Mouse (Mus musculus) limb, embryonic 13.5 days (tissue): ENCODE results near the gene Gm20388. TPM values are rescaled to one million over a fixed set of nuclear protein-coding genes. Genes with fewer than 3 reads are reported as not detected.
A peak's percentile ranks its signal among the peaks of the same experiment; 100 is the strongest.

Experiments used
- ATAC-seq: fragments of 200-750 bp; cut with Nextera tagmentation; 2 replicates; pipeline ENCODE4 v1.8.0; 2017; ENCODE audit warnings: low read depth, moderate number of reproducible peaks, moderate TSS enrichment; ENCODE audit not compliant: low FRiP score
- H3K27ac ChIP-seq: fragments of 300-500 bp; sonication (generic); 2 replicates; pipeline ENCODE4 v1.5.1; 2015; ENCODE audit warnings: inconsistent platforms, mild to moderate bottlenecking, moderate library complexity
- H3K27me3 ChIP-seq: fragments of 300-500 bp; sonication (generic); 2 replicates; pipeline ENCODE4 v1.6.1; 2015; ENCODE audit warnings: mild to moderate bottlenecking, inconsistent platforms
- H3K36me3 ChIP-seq: fragments of 300-500 bp; sonication (generic); 2 replicates; pipeline ENCODE4 v1.6.1; 2015; ENCODE audit warnings: inconsistent platforms, mild to moderate bottlenecking, moderate library complexity
- H3K4me1 ChIP-seq: fragments of 300-500 bp; sonication (generic); 2 replicates; pipeline ENCODE4 v1.6.1; 2015; ENCODE audit warnings: inconsistent platforms
- H3K4me2 ChIP-seq: fragments of 300-500 bp; sonication (generic); replicated peaks from 2 replicates; pipeline ENCODE4 v1.6.1; 2015; ENCODE audit warnings: inconsistent platforms, mild to moderate bottlenecking, moderate library complexity
- H3K4me3 ChIP-seq: fragments of 300-500 bp; sonication (generic); 2 replicates; pipeline ENCODE4 v1.5.1; 2015; ENCODE audit warnings: moderate library complexity, mild to moderate bottlenecking, inconsistent platforms
- H3K9ac ChIP-seq: fragments of 300-500 bp; sonication (generic); 2 replicates; pipeline ENCODE4 v1.6.1; 2015; ENCODE audit warnings: mild to moderate bottlenecking, inconsistent platforms
- H3K9me3 ChIP-seq: fragments of 300-500 bp; sonication (generic); 2 replicates; pipeline ENCODE4 v1.6.1; 2016; ENCODE audit warnings: inconsistent platforms
- WGBS: fragments of 180-500 bp; shearing (Covaris S2); methylation state at CpG from one replicate; pipeline ENCODE4 v1.1.7; 2015; 5-methylcytosine and 5-hydroxymethylcytosine counted together
- polyA plus RNA-seq: library from polyadenylated mRNA; unstranded; fragments of >200 nt; fragmentation: Nextera tagmentation; extraction: Ambion mirVana; gene quantifications from 2 replicates; pipeline ENCODE4 v1.2.1, GENCODE M21; 2015

Gm20388 gene
- polyA plus RNA-seq, 1 experiment from 2014 or later: 7.1 TPM

GRCm38 (mm10) chr8:121736236-121736635 lies 1825.6 kb downstream of the Gm20388 start:
- Histone ChIP-seq H3K27ac (no peak overlapping the region), H3K9me3 (no peaks in the 10 kb centered on the region), H3K4me1 (peaks cover 5% of the 10 kb centered on the region), H3K27me3 (peaks cover 38% of the 10 kb centered on the region), H3K9ac (no peak overlapping the region), H3K4me3 (no peak overlapping the region), H3K4me2 (no peak overlapping the region), H3K36me3 (no peaks in the 10 kb centered on the region)
- 13% methylated on average over 7 of the region's 7 CpGs for WGBS
- ATAC-seq: no peak; the same call in 1 of the 2 replicates

GRCm38 (mm10) chr8:121740721-121741120 lies 1830.1 kb downstream of the Gm20388 start:
- Histone ChIP-seq H3K9ac (no peak overlapping the region), H3K27me3 (peaks cover 2% of the 10 kb centered on the region; the same call in 1 of the 2 replicates), H3K4me1 (no peaks in the 10 kb centered on the region), H3K36me3 (no peaks in the 10 kb centered on the region), H3K4me3 (no peak overlapping the region), H3K27ac (no peak overlapping the region), H3K4me2 (no peak overlapping the region), H3K9me3 (no peaks in the 10 kb centered on the region)
- ATAC-seq: no peak
- 83% methylated on average over 10 of the region's 10 CpGs for WGBS

- no peak overlapping the region for H3K9ac ChIP-seq
- 79% methylated on average over 9 of the region's 9 CpGs for WGBS
- ATAC-seq: no peak
- H3K9me3 ChIP-seq: peaks cover 9% of the 10 kb centered on the region
- no peak overlapping the region for H3K4me3 ChIP-seq
- peaks cover 42% of the 10 kb centered on the region for H3K27me3 ChIP-seq
- no peaks in the 10 kb centered on the region for H3K4me1 ChIP-seq
- H3K36me3 ChIP-seq: no peaks in the 10 kb centered on the region
- H3K27ac ChIP-seq: no peak overlapping the region
- no peak overlapping the region for H3K4me2 ChIP-seq
Observed at GRCm38 (mm10) chr8:121749501-121749900, 1838.9 kb downstream of the Gm20388 start.

- ATAC-seq: no peak
- WGBS: 35% methylated on average over 3 of the region's 3 CpGs
- Histone ChIP-seq H3K9ac (no peak overlapping the region), H3K4me2 (no peak overlapping the region), H3K4me3 (no peak overlapping the region), H3K36me3 (no peaks in the 10 kb centered on the region), H3K27ac (no peak overlapping the region), H3K4me1 (no peaks in the 10 kb centered on the region), H3K27me3 (peaks cover 50% of the 10 kb centered on the region), H3K9me3 (peaks cover 9% of the 10 kb centered on the region)
Observed at GRCm38 (mm10) chr8:121750512-121750911, 1839.9 kb downstream of the Gm20388 start.

GRCm38 (mm10) chr8:121751407-121751806 lies 1840.8 kb downstream of the Gm20388 start:
- H3K9ac ChIP-seq: no peak overlapping the region
- no peaks in the 10 kb centered on the region for H3K36me3 ChIP-seq
- H3K4me1 ChIP-seq: no peaks in the 10 kb centered on the region
- WGBS: 20% methylated on average over 3 of the region's 3 CpGs
- H3K27ac ChIP-seq: no peak overlapping the region
- peaks cover 50% of the 10 kb centered on the region for H3K27me3 ChIP-seq
- H3K9me3 ChIP-seq: peaks cover 9% of the 10 kb centered on the region
- H3K4me2 ChIP-seq: no peak overlapping the region
- H3K4me3 ChIP-seq: no peak overlapping the region
- ATAC-seq: no peak

GRCm38 (mm10) chr8:121758470-121758869 lies 1847.8 kb downstream of the Gm20388 start:
- no peak overlapping the region for H3K4me2 ChIP-seq
- H3K4me3 ChIP-seq: no peak overlapping the region
- H3K9me3 ChIP-seq: no peaks in the 10 kb centered on the region
- H3K27me3 ChIP-seq: peaks cover 18% of the 10 kb centered on the region
- 77% methylated on average over 12 of the region's 12 CpGs for WGBS
- no peak overlapping the region for H3K9ac ChIP-seq
- no peak for ATAC-seq
- H3K36me3 ChIP-seq: no peaks in the 10 kb centered on the region
- H3K27ac ChIP-seq: no peak overlapping the region
- H3K4me1 ChIP-seq: peaks cover 5% of the 10 kb centered on the region; the same call in 1 of the 2 replicates

- Histone ChIP-seq H3K4me3 (no peak overlapping the region), H3K9ac (no peak overlapping the region), H3K9me3 (no peaks in the 10 kb centered on the region), H3K27ac (no peak overlapping the region), H3K36me3 (no peaks in the 10 kb centered on the region), H3K4me1 (peaks cover 8% of the 10 kb centered on the region; the same call in 1 of the 2 replicates), H3K4me2 (no peak overlapping the region), H3K27me3 (no peaks in the 10 kb centered on the region)
- WGBS: 72% methylated on average over 7 of the region's 7 CpGs
- ATAC-seq: no peak
Observed at GRCm38 (mm10) chr8:121760484-121760883, 1849.8 kb downstream of the Gm20388 start.

GRCm38 (mm10) chr8:121761480-121761879 lies 1850.8 kb downstream of the Gm20388 start:
- no peak overlapping the region for H3K9ac ChIP-seq
- H3K27ac ChIP-seq: no peak overlapping the region
- peak; percentile 34; the same call in 1 of the 2 replicates for ATAC-seq
- WGBS: 28% methylated on average over 10 of the region's 10 CpGs
- H3K27me3 ChIP-seq: no peaks in the 10 kb centered on the region
- no peak overlapping the region for H3K4me3 ChIP-seq
- no peaks in the 10 kb centered on the region for H3K36me3 ChIP-seq
- peaks cover 8% of the 10 kb centered on the region; the same call in 1 of the 2 replicates for H3K4me1 ChIP-seq
- no peaks in the 10 kb centered on the region for H3K9me3 ChIP-seq
- no peak overlapping the region for H3K4me2 ChIP-seq

- H3K4me3 ChIP-seq: no peak overlapping the region
- no peaks in the 10 kb centered on the region for H3K36me3 ChIP-seq
- H3K27me3 ChIP-seq: no peaks in the 10 kb centered on the region
- WGBS: 37% methylated on average over 7 of the region's 7 CpGs
- H3K4me2 ChIP-seq: no peak overlapping the region
- ATAC-seq: 0 out of 2 replicates have a peak, but pooled peaks have one; percentile 38
- no peak overlapping the region for H3K27ac ChIP-seq
- H3K4me1 ChIP-seq: peaks cover 8% of the 10 kb centered on the region; the same call in 1 of the 2 replicates
- no peak overlapping the region for H3K9ac ChIP-seq
- no peaks in the 10 kb centered on the region for H3K9me3 ChIP-seq
Observed at GRCm38 (mm10) chr8:121762999-121763699, 1852.5 kb downstream of the Gm20388 start.

GRCm38 (mm10) chr8:121763700-121764013 lies 1853.0 kb downstream of the Gm20388 start:
- WGBS: 55% methylated on average over 9 of the region's 9 CpGs

GRCm38 (mm10) chr8:121765594-121766138 lies 1855.0 kb downstream of the Gm20388 start:
- Histone ChIP-seq H3K36me3 (no peaks in the 10 kb centered on the region), H3K4me2 (no peak overlapping the region), H3K27me3 (no peaks in the 10 kb centered on the region), H3K27ac (no peak overlapping the region), H3K9me3 (no peaks in the 10 kb centered on the region), H3K9ac (no peak overlapping the region), H3K4me3 (no peak overlapping the region), H3K4me1 (peaks cover 8% of the 10 kb centered on the region; the same call in 1 of the 2 replicates)
- 76% methylated on average over 7 of the region's 7 CpGs for WGBS
- ATAC-seq: no peak

More at GRCm38 (mm10) chr8:121763700-121764013, 1853.0 kb downstream of the Gm20388 start:
- no peaks in the 10 kb centered on the region for H3K9me3 ChIP-seq
- H3K4me1 ChIP-seq: peaks cover 8% of the 10 kb centered on the region; the same call in 1 of the 2 replicates
- no peak overlapping the region for H3K4me3 ChIP-seq
- no peak for ATAC-seq
- H3K27me3 ChIP-seq: no peaks in the 10 kb centered on the region
- H3K4me2 ChIP-seq: no peak overlapping the region
- no peaks in the 10 kb centered on the region for H3K36me3 ChIP-seq
- H3K27ac ChIP-seq: no peak overlapping the region
- no peak overlapping the region for H3K9ac ChIP-seq

- Histone ChIP-seq H3K4me3 (no peak overlapping the region), H3K4me2 (no peak overlapping the region), H3K9ac (no peak overlapping the region), H3K27me3 (peaks cover 9% of the 10 kb centered on the region; the same call in 1 of the 2 replicates), H3K9me3 (no peaks in the 10 kb centered on the region), H3K27ac (no peak overlapping the region), H3K36me3 (no peaks in the 10 kb centered on the region), H3K4me1 (peaks cover 7% of the 10 kb centered on the region)
- no peak for ATAC-seq
- 33% methylated on average over 3 of the region's 3 CpGs for WGBS
Observed at GRCm38 (mm10) chr8:121769095-121769494, 1858.5 kb downstream of the Gm20388 start.
